Mouse (Mus musculus) cerebellum, postnatal 36 days (tissue): ENCODE measurements at regions not wholly inside any gene's neighbourhood (a gene's known extent, or its start where the extent isn't known, plus 50 kb on each side); places are given as distances from the start of the nearest gene placed in this dataset.

Experiments
- DNase-seq, 2 experiments: peaks; one replicate each; pipeline ENCODE4 v3.0.0; 2021 to 2022; ENCODE audit warnings: mixed read lengths in 2 of 2

DNA sequence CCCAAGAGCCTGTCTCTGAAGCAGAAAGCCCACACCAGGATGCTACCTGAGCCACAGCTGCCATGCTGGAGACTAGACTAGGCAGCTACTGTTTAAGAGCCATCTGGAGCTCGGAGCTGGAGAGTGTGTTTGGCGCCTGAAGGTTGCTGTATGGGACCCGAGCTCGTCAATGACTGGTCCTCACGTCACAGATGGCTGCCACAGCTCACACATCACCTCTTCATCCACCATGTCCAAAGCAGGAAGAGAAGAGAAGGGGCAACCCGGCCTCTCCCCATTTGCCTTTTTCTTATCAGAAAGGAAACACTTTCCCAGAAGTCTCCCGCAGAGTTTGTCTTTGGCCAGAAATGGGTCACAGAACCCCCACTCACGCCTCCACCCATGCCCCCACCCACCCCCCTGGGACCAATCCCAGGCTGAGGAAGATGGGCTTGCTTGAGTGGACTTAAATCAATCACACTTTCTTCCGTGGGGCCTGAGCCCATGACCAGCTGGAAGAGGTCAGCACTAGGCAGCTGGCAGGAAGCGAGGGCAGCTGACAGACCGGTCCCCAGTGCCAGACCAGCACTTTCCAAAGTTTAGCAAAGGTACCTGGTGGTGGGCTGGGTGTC, 53.5 kb upstream of the Ptpn1 start:
- no peak for DNase-seq

GRCm38 (mm10) chr2:167877254-167877870, 54.5 kb upstream of the Ptpn1 start:
- no peak for DNase-seq

DNA sequence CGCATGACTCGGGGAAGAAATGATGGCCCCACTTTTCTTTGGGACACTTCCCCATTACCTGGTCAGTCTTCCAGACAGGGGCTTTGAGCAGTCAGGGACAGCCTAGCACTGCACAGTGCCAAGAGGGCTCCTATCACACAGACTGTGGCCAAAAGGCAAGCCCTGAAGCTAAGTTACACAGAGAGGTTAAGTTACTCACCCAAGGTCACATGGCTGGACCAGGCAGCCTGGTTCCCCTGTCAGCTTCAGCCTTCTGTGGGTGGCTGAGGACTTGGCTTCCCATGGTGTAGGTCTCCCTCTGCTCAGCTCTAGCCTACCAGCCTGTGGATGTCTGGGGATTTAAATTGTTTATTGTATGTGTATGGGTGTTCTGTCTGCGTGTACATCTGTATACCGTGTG, 59.4 kb upstream of the Ptpn1 start:
- no peak for DNase-seq

- no peak for DNase-seq
Observed at GRCm38 (mm10) chr2:167870153-167870552, 61.7 kb upstream of the Ptpn1 start.

GRCm38 (mm10) chr2:167866751-167867150, 65.1 kb upstream of the Ptpn1 start:
- no peak for DNase-seq

DNA sequence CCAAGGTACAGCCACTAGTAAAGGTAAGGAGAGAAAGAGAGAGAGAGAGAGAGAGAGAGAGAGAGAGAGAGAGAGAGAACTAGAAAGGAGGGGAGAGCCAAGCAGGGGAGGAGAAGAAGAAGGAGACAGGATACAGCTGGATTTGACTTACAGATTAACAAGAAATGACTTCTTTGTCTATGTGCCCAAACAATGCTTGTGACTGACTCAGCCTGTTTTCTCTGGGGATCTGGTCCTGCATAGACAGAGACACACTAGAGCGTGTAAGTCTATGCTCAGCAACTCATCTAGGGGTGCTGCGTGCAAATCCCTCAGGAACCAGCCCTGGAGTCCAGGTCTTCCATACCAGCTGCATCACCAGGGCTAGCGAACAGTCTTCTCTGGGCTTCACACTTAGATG, 66.3 kb upstream of the Ptpn1 start:
- DNase-seq, result no peak

GRCm38 (mm10) chr2:167864672-167865071, 67.2 kb upstream of the Ptpn1 start:
- DNase-seq, result no peak

- DNase-seq, result no peak
Observed at GRCm38 (mm10) chr2:167864228-167864627, 67.6 kb upstream of the Ptpn1 start.

- DNase-seq, result no peak
Observed at GRCm38 (mm10) chr2:167863616-167864015, 68.2 kb upstream of the Ptpn1 start.

GRCm38 (mm10) chr2:167861178-167861520, 70.7 kb upstream of the Ptpn1 start:
- DNase-seq, result no peak

DNA sequence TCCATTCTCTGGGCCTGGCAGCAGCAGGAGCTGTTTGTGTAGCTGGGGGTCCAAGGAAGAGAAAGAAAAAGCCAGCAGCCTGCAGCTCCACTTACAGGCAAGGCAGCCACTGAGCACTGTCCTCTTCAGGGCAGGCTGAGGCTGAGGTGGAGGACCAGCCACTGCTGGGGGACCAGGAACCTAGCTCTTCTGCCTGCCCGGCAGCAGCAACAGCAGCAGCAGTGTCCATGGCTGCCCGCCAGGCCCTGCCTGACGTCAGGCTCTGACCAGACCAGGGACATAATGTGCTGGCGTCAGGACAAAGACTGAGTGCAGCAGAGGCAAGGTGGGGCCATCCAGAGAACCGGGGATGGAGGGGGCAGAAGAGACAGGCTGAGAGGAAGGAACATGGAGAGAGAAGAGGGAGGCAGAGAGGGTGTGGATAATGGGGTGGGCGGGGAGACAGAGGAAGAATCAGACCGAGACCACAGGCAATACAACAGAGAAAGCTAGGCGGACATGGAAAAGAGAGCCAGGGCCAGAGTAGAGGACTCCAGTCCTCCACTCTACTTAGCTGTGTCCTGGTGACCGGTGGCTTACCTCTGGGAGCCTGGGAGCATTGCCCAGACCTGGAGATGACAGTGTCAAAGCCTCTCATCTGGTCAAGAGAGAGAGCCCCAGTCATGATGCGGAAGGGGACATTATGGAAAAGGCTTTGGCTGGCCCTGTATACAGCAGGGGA, 71.2 kb upstream of the Ptpn1 start:
- peak; percentile 25 to 38 for DNase-seq

- DNase-seq, result no peak
Observed at GRCm38 (mm10) chr2:167859575-167859974, 72.3 kb upstream of the Ptpn1 start.

DNA sequence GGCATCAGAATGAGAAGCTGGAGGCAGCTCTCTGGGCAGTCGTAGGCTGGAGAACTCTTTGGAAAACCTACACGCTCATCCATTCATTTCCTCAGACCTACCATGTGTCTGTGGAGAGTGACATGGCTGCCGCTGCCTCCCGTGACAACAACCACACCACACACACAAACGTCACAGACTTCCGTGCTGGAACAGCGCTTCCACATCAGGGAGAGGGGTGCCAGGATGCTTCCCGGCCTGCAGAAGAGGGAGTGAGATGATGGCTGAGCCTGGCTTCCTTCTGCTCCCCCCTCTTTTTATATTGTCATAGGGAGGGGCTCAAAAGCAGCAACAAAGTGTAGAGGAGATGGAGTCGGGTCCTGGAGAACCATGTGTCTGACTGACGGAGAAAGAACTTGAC, 73.5 kb upstream of the Ptpn1 start:
- no peak for DNase-seq

DNA sequence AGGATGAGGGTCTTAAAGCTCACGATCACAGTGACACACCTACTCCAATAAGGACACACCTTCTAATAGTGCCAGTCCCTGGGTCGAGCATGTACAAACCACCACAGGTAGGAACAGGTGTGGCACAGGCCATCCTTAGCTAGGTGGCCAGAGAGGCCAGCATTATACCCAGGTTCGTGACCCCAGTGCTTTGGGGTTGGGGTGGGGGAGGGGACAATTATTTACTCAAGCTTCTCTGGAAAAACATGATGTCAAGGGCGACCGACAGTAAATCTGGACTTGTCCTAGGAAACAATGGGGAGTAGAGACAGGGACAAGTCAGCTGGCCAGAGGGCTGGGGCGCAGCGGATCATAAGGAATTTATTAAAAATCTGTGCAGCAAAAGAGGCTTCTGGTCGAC, 73.9 kb upstream of the Ptpn1 start:
- no peak for DNase-seq

DNA sequence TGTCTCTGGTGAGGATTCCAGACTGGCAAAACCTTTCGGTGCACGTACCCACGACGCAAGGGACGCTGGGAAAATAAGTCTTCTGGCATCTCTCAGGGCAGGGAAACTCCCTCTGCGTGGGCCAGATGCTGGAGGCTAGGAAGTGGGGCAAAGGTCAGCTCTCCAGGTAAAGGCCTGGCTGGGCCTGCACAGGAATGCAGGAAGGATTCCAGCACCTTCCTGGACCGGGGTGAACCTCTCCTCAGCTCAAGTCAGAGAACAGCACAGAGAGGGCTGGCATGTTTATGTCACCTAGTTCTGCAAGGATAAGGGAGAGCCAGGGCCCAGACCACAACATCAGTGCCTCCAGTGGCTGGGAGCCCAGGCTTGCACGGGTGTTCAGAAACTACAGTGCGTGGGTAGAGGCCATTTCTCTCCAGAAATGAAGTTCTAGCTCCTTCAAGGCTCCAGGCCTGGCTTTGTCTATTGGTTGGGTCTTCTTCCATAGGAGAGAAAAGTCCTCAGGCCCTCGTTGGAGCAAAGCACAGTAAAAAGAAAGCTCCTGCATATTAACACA, 74.9 kb upstream of the Ptpn1 start:
- no peak for DNase-seq

GRCm38 (mm10) chr2:167856020-167856419, 75.8 kb upstream of the Ptpn1 start:
- no peak for DNase-seq

DNA sequence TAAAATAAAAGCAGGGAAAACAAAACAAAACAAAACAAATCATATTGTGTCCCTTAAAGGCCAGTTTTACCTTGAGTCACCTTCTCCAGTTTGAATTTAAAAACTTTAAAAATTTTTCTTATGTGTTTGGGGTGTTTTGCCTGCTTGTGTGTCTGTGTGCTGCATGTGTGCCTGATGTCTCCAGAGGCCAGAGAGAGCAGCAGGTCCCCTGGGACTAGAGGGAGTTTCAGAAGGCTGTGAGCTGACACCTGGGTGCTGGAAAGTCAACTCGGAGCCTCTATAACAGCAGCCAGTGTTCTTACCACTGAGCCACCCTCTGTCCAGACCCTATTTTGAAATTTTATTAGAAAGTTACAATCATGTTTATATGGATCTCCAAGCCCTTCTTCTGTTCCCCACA, 77.8 kb upstream of the Ptpn1 start:
- no peak for DNase-seq

DNA sequence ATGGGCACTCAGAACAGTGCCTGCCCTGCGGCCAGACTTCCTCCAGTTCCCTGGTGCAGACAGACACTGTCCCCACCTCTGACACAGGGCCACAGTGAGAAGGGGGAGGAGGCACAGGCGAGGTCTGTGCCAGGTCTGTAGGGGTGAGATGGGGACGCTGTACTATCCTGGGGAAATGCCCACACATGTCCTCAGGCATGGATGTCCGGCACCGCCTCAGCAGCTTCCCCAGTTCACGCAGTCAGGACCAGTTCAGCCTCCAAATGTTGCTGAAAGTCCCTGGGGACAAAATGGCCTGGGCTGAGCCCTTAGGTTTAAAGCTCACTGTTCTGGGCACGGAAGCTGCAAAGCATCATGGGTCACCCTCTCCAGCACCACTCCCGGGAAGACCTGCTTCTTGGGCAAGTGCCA, 78.4 kb upstream of the Ptpn1 start:
- DNase-seq, result no peak

DNA sequence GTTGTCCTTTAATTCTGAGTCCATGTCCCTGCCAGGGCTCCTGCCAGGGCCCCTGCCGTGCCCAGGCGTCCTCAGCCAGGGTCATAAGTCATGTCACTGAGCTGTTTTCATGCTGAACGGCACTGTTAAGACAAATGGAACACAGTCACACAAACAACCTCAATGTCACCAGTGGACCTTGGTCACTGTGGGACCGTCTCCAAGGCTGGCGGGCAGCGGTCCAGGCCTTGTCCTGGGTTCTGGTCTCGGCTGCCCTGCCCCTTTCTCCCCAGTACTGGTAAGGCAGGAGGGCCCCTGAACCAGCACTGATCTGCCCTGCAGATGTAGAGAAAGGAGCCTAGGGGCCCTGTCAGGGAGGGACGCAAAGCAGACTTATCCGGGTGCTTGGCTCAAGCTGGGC, 79.3 kb upstream of the Ptpn1 start:
- no peak for DNase-seq

- DNase-seq, result no peak
Observed at GRCm38 (mm10) chr2:167851216-167851896, 80.5 kb upstream of the Ptpn1 start.

DNA sequence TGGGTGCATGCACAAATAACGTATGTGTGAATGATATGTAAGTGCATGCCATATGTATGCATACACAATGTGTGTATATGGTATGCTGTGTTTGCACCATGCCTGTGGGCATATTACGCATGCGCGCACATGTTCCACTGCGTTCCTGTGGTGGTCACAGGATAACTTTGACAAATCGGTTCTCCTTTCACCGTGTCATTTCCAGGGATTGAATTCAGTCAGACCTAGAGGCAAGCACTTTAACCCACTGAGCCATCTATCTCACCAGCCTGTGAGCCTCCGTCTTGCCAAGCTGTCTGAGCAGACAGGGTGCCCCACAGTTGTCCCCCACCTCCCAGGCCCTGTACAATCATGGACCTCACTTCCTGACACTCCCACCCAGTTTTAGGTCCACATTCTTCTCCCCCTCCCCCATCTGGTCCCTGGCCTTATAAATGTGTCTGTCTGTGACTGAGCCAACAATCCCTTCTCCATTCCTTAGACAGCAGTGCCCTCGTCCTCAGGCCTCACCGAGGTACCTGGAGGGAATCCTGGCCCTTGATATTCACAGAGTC, 81.8 kb upstream of the Ptpn1 start:
- no peak for DNase-seq

DNA sequence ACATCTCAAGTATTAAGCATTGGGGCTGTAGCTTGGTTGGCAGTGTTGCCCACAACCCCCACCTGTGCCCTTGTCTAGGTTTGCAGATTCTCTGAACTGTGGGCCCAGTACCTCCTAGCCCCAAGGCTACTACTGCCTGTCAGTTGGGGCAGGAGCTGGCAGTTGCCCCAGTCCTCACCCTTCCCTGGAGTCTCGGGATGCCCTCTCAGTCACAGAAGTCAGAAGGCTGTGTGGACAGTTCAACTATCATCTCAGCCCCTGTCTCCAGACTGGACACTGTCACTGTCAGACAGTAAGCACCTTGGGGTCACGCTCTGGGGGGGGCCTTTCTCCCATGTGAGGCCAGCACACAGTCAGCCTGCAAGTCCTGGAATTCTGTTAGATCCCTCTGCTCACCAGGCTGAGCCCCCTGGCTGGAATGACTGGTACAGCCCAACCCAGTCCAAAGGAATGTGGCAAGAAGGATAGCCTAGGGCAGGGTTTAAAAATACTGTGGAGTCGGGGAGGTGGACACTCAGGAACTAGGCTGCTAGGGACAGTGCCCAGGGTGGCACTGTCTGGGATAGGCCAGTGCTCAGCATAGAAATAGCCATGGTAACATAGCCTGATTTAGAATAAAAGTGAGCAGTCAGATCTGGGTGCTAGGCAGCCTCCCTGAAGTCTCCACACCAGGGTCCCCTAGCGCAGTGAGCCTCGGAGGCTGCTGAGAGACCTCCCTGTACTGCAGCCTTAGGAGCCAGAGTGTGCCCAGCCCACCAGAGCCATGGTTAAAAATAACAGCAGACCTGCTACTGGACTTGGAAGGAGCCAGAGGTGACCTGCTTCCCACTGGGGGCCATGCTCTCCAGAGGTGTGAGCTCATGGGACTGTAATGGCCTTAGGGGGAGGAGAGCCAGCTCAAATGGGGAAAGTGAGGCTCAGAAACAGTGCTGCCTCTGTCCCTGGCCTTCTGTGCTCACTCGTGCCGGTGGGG, 83.1 kb upstream of the Ptpn1 start:
- no peak for DNase-seq
